Mouse (Mus musculus) cerebellum, adult (tissue): ENCODE data around the gene Kcnk13.
A peak's percentile ranks its signal among the peaks of the same experiment; 100 is the strongest.
"Not testable (repeated sequence)": the region's sequence is repeated elsewhere in the genome, so short reads cannot be mapped to it uniquely, and the experiment has no call there.

Experiments
- ATAC-seq: cut with Nextera tagmentation; 2 replicates; pipeline ENCODE4 v1.9.2; 2017; ENCODE audit warnings: mild to moderate bottlenecking, moderate library complexity, mixed read lengths; ENCODE audit not compliant: insufficient number of reproducible peaks, low FRiP score, low TSS enrichment

The Kcnk13 gene

DNA sequence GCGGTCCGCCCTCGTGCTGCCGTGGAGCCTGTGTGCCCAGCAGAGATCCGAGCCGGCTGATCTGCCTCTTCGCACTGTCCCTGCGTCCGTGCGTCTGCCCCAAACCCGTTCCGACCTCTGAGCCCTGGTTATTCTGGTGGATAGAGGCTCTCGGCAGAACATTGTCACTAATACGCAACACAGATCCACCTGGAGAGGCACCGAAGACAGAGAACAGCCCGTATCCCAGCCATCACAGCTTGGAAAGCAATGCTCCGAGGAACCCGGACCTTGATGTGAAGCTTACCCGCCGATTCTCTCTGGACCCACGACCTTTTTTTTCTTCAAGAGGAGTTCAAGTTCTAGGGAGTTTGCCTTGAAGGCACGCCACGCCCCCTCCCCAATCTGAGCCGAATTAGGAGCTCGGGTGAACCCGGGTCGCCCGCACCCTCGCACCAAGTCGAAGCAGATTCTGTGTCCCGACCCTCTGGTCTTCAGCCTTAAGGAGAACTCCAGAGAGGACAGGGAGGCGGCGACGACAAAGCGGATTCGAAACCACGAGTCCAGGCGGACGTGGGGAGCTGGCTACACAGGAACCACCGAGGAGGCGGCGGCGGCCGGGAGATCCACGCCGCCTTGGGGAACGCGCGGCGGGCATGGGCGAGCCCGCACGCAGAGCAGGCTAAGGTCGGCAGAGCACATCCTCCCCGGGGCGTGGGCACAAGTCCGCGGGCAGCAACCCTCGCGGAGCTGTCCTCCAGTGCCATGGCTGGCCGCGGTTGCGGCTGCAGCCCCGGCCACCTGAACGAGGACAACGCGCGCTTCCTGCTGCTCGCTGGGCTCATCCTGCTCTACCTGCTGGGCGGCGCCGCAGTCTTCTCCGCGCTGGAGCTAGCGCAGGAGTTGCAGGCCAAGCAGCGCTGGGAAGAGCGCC, 1.2 kb downstream of the Kcnk13 start:
- peak; percentile 50; the same call in 1 of the 2 replicates for ATAC-seq

DNA sequence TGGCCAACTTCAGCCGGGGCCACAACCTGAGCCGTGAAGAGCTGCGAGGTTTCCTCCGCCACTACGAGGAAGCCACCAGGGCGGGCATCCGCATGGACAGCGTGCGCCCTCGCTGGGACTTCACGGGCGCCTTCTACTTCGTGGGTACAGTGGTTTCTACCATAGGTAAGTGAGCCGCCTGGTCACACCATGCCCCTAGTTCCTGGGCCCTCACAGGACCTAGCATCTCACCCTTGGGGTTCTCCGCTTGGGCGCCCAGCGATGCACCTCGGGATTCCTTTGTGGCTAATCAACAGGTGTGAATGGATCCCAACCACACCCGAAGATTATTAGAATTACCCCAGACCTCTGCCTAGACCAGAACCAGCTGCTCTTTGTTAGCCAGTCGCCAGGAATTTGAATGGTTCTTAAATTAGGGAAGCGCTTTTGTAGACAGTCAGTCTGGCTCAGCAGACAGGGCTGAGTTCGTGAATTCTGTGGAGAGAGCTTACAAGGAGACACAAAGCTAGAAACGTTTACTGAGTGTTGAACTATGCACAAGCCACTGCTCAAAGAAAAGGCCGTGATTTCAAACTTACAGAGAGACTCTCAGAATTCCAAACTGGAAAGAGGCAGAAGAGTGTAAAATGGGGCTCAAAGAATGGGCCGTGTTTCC, 1.9 kb downstream of the Kcnk13 start:
- ATAC-seq: no peak

DNA sequence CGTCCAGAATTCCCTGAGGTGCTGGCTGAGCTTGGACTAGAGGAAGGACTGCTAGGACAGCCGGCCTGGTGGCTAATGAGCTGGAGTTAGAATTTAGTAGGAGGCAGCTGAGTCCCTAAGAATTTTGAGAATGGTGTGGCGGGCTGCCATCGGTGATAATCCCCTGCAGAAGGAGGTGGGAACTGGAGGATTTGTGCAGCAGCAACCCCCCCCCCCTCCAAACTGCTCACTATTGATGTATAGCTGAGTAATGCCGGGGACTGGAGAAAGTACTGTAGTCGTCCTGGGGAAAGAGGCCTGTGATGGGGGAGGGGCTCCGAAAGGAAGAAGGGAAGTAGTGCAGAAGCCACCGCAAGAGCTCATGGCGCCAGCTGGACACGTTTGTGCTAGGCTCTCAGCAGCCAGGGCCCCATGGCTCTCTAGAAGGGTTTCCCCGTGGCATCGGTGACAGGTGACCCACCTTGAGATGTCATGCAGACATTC, 2.6 kb downstream of the Kcnk13 start:
- ATAC-seq: no peak

DNA sequence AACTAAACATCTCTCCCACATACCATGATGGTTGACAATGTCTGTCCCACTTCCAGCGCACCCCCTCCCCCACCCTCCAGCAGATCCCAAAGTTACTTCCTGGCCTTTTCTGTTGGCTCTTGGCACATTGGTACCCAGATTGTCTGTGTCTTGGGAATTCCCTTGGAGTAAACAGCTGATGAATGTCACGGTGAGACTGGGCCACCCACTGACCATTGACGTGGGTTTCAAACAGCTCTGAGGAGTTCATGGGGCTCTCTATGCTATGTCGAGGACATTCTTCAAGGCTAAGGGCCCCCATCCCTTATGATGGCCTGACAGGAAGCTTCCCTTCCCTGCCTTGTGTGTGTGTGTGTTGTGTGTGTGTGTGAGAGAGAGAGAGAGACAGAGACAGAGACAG, 5.6 kb downstream of the Kcnk13 start:
- no peak for ATAC-seq

DNA sequence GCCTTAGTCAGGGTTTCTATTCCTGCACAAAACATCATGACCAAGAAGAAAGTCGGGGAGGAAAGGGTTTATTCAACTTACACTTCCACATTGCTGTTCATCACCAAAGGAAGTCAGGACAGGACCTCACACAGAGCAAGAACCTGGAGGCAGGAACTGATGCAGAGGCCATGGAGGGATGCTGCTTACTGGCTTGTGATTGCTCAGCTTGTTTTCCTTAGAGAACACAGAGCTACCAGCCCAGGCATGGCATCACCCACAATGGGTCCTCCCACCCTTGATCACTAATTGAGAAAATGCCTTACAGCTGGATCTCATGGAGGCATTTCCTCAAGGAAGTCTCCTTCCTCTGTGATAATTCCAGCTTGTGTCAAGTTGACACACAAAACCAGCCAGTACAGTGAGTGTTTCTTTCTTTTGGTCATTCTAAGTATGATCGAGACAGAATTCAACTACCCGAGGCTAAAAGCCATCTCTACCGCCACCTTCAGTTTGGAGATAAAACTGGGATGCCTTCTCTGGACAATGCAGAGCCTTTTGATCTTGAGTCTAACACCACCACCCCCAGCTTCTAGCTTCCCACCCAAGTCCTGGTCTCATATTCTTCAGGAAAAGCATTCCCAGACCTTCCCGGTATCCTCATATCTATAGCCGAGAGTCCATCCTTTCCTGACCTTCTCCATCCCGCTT, 7.1 kb downstream of the Kcnk13 start:
- not testable (repeated sequence) for ATAC-seq

DNA sequence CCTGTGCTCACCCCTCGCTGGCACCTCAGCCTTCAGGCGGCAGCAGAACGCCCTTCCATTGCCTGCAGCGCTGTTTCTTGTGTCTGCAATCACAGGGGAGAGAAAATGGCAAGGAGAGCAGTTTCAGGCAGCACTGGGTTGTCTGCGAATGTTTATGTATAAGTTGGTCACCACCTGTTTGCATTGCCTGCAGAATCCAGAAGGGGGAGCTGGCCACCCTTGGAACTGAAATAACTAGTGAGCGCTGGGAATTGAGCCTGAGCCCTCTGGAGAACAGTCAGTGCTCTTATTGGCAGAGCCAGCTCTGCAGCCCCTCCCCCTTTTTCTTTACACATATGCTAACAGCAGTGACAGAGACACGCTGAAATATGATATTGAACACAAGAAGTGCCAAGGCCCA, 8.5 kb downstream of the Kcnk13 start:
- no peak for ATAC-seq

DNA sequence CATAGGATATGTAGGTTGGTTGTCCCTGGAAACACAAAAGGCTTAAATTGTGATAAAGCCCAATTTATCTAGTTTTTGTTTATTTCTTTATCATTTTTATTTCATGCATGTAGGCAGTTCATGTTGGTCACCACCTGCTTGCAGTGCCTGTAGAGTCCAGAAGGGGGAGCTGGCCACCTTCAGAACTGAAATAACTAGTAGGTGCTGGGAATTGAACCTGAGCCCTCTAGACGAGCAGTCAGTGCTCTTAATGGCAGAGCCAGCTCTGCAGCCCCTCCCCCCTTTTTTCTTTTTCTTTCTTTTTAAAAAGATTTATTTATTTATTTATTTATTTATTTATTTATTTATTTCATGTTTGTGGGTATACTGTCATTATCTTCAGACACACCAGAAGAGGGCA, 9.4 kb downstream of the Kcnk13 start:
- no peak for ATAC-seq

DNA sequence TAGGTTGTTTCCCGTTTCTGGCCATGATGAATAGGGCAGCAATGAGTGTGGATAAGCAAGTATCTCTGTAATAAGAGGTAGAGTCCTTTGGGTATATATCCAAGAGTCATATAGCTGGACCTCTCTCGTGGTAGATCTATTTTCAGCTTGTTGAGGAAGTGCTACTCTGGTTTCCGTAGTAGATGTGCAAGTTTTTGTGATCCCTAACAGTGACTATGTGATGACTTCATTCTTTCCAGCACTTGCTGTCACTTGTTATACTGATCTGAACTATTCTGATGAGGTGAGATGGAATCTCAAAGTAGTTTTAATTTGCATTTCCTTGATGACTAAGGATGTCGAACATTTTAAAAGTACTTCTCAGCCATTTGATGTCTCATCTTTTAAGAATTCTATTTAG, 15.2 kb downstream of the Kcnk13 start:
- no peak for ATAC-seq

DNA sequence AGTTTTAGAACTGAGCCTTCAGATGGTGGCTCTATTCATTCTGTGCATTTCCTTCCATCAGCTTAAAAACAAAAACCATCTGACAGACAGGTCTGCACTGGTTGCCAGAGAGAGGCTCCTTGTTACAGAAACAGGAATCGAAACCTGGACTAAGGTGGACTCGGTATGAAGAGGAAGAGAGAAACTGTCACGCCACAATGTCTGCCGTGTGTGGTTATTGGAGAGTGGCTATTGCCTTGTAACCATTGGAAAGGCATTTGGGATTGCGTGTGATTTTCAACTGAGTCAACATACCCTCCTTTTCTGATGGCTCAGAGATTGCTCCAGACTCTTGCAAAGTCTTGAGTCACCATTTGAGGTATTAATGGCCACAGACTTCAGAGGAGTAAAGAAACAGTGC, 22.5 kb downstream of the Kcnk13 start:
- ATAC-seq: no peak

DNA sequence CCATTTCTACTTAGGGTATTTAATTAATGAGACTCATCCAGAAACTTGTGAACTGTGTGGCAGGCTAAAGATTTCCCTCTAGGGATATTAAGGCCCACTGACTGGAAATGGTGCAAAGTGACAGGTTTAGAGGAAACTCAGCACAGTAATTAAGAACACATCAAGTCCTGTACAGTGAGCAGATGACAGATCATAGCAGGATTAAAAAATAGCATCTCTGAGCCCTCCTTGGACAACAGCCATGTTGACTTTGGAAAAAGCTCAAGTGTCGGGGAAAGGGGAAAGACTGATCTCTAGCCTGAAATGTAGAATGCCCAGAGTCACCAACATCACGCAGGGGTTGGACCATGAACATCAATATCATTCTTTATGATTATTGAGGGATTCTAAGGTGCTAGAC, 23.8 kb downstream of the Kcnk13 start:
- no peak for ATAC-seq

DNA sequence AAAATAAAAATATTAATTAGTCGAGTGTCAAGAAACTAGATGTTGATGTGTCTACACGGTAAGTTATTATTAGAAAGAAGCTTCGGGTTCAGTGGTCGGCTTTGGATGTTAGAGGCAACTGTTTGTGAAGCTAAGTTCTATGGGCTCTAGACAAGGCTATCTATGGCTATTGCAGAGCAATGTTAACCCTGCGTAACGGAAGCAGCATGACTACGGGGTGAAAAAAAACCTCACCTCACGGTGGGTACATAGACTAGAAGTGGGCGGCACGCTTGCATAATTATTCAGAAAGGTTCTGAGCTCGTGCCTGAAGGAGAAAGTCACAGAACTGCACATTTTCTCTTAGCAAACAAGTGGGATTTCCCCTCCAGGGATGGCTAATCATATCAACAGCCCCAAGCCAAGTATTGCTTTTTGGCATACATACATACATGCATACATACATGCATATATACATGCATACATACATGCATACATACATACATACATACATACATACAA, 28.1 kb downstream of the Kcnk13 start:
- no peak for ATAC-seq

DNA sequence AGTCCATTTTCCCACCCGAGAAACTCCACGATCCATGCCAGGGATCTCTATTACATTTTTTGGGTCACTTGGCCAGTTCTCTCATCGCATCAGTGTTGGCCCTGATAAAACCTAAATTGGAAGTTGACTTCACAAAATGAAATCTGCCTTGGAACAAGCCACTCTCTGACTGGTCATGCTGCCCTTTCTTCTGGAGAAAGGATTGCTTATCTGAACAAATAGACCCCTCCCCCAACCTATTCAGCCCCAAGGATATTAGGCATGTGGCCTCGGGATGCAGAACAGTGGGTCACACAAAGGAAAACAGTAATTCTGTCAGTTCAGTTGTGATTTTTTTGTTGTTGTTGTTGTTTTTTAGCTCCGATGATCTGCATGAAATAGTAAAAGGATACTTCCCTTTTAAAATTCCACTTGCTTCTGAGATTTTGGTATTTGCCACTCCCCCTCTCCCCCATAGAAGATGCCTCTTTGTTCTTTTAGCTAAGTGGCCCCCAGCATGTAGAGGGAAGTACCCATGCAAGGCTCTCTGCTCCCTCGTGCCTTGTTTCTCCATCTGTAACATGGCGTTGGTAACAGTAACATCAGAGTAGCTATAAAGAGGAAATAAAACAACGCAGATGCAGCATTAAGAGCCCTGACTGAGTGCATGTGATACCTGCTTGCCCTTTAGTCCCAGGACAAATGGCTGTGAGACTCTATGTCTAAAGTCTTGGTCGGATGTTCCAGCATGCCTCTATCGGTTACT, 29.0 kb downstream of the Kcnk13 start:
- no peak for ATAC-seq

DNA sequence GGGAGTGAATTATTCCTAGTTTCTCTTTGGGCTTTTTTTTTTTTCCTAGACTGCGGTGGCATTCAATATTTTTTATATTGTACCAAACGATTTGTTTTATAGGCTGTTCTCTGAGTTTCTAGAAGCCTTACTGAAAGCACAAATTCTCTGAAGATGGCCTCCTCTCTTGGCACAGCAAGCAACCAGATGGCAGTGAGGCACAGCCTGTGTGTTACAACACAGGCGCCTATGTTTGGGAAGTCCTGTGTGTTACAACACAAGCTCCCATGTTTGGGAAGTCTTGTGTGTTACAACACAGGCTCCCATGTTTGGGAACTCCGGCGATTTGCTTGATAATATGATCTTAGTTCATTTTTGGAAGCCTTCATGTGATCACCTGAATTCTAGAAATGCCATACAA, 31.7 kb downstream of the Kcnk13 start:
- ATAC-seq: no peak

DNA sequence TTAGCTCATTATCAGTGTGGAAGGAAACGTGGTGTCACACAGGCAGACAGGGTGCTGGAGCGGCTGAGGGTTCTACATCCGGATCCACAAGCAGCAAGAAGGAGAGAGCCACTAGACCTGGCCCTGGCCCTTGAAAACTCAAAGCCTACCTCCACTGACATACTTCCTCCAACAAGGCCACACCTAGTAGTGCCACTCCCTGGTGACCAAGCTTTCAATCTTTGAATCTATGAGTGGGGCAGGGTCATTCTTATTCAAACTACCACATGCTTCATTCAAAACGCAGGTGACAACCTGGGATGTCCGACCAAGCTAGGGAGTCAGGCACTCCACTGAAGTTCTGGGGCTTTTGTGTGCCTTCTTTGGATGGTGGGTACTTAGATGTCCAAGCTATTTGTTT, 35.4 kb downstream of the Kcnk13 start:
- no peak for ATAC-seq

DNA sequence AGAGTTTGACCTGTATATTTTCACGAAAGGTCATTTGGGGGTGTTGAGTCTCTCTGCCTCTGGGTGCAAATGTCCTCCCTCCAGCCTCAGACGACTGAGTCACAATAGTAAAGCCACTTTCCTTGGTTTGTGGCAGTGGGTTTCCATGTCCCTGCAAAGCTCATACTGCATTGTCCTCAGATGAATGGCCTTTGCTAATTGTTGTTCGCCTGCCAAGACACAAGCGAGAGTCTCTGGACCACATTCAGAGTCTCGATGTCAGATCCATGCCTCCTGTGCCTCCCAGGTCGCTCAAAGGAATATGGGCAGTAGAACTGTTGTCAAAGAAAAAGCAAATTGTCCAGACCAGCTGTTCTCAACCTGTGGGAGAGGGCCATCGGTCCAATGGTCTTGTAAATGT, 36.1 kb downstream of the Kcnk13 start:
- no peak for ATAC-seq

DNA sequence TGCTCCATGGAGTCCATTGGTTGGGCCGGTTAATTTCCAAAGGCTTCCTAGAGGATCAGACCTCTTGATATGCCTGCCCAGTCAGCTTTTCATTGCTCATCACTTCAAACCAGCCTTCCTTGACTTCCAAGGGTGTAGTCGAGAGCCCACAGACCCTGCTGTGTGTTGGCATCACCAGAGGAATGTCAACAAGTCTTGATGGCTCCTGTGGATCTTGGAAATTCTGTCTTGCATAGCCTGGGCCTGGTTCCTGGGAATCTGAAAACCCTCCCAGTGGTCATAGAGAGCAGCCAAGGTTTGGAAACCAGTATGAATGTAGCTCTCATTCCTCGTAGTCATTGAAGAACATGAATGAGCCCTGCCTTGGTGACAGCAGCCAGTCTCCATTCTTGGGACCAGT, 36.9 kb downstream of the Kcnk13 start:
- ATAC-seq: no peak

DNA sequence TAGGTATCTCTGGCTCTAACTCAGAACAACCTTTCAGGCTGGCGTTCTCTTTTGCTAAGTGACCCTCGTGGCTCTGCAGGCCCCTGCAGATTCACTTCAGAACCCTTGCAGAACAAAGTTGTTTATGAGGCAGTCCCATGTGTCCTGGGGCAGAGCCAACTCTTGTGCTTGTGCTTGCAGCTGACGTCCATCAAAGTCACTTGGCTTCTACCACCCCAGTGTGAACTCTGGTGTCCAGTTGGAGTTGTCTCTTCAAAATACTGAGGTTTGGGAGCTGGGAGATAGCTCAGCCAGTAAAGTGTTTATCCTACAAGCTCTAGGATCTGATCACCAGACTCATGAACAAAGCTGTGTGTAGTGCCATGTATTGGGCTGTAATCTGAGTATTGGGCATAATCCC, 37.6 kb downstream of the Kcnk13 start:
- ATAC-seq: no peak

DNA sequence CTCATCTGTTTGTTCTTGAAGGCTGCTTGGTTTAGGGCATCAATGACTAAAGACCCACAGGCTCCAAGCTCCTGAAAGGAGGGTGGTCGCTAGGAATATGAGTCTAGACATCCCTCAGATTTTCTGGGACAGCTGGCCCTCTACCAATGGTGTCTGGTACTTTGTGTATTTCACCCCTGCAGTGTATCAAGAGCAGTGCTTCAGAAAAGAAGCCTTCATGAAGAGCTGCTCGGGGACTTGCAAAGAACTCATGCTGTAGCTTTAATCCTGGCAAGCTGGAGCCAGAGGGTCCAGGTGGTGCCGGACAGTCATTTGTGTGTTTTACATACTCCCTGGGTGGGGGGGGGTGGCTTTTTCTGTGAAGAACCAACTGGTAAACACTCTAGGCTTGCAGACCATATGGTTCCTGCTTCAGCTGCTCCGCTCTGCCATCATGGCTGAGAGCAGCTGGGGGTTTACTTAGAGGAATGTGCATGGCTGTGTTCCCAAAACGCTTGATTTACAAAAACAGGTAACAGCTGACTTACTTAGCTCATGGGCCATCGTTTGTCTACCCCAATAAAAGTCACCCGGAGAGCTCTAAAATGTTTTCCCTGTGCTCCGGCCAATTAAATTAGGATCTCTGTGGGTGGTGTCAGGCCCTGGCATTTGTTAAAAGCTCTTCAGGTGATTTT, 38.8 kb downstream of the Kcnk13 start:
- peak; percentile 87 for ATAC-seq

DNA sequence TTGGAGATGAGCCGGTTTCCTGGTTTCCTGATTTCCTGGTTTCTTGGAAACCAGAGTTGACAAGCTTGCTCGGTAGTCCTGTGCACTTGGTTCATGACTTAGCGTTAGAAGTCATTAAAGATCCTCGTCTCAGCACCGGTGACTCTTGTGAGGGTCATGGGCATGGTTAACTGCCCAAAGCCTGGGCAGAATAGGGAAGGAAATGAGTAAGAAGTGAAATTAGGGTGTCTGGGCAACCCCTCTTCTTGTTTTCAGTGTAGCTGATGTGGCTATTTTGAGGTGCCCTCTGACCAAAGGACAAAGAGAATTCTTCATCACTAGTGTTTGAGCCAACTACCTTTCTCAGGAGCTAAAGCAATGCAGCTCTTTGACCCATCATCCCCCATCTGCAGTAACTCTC, 41.0 kb downstream of the Kcnk13 start:
- ATAC-seq: no peak

DNA sequence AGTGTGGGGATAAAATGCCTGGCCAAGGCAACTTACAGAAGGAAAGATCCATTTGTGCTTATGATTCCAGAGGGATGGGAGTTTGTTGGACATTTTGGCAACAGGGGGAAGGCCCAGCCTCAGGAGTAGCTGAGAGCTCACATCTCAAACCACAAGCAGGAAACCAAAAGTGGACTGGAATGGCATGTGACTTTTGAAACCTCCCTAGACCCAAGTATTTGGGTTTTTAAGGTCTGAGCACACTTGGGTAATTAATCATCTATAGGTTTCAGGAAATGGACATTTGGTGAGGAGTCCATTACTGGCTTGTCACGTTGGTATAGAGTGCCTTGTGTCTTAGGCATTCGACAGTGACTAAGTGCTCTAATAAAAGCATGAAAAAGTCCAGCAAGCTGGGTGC, 42.4 kb downstream of the Kcnk13 start:
- ATAC-seq: no peak
